Mouse (Mus musculus): ENCODE results near the gene Slc29a1. TPM values are rescaled to one million over a fixed set of nuclear protein-coding genes. Genes with fewer than 3 reads are reported as not detected.

Slc29a1 gene
- polyA plus RNA-seq, 2 experiments = 103 to 122 TPM

DNA sequence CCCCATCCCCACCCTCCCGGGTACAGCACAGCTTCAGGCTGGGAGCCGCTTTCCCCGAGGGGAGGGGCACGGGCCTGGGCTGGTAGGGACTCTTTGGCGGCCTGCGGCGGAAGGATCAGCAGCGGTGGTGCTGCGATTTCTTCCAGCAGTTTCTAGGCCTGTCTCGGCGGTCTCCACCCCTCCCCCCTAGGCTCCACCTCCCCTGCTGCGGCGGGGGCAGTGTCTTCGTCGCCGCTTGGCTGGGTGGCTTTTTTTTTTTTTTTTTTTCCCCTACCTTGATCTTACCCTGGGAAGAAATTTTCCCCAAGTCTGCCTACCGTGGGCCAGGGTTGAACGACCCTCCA lies 25.7 kb downstream of the Slc29a1 start:
- ATAC-seq (ENCODE audit: low FRiP score, low read depth) = peak; percentile 79

DNA sequence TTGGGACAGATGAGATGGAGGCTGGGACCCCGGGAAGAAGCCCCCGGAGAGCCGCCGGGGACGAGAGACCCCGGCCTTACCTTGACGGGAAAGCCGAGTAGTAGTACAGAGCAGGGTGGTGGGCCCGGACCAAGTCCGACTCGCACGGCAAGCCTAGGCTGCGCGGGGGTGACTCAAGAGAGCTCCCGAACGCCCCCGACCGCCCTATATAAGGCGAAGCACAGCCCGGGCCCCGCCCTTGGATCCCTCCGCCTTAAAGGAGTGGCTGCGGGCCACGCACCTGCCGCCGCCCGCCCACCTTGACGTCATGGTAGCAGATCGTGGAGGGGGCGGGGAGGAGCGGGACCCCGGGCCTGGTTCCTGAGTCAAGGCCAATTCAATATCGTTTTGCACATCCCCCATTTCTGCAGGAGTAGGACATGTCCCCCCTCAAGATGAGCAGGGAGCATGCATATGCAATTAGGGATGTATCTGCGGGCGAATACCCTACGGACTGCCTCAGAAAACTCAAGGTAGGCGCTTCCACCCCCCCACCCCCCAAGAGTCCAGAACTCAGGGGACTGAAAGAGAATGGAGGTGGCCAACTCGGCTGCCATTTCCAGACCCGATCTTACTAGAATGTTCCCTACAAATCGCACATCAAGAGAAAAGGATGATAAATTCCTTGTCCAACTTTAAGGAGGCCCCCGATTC lies 26.2 kb downstream of the Slc29a1 start, which contains the start of gene Hsp90ab1:
TSS of gene Hsp90ab1 (minus strand) at position 185 of the 693 bp plus-strand sequence.
- H3K27me3 ChIP-seq (ENCODE audit: control insufficient read depth, insufficient read depth, low read length) = no peaks in the 10 kb centered on the region
- DNase-seq (ENCODE audit: low spot score) = peak; percentile 94
- H3K4me2 ChIP-seq (replicated peaks; ENCODE audit: low read depth, low read length, severe bottlenecking) = peak within 1 kb of the TSS; percentile 73
- WGBS = 3% methylated on average over 41 of the region's 41 CpGs
- no peaks in the 10 kb centered on the region for H3K9me3 ChIP-seq (ENCODE audit: control insufficient read depth, low read length)
- peak within 1 kb of the TSS; percentile 96 for H3K4me3 ChIP-seq (replicated peaks; ENCODE audit: low read length)
- TF ChIP-seq POLR2A (IDR thresholded peaks at IDR 0.05; ENCODE audit: borderline replicate concordance, extremely low read depth, insufficient read depth, insufficient read length) = peak; percentile 98
- peaks cover 10% of the 10 kb centered on the region for H3K4me1 ChIP-seq (ENCODE audit: control insufficient read depth, insufficient read depth, low read length)
- ATAC-seq (ENCODE audit: low FRiP score, low read depth) = peak; percentile 85
- H3K36me3 ChIP-seq (ENCODE audit: control insufficient read depth, insufficient read depth, low read length) = peaks cover 40% of the 10 kb centered on the region
- peak within 1 kb of the TSS; percentile 98 for H3K9ac ChIP-seq (ENCODE audit: low read depth, low read length, severe bottlenecking)
- H3K27ac ChIP-seq (replicated peaks; ENCODE audit: low read depth, low read length) = peak within 1 kb of the TSS; percentile 97

More for the DNA sequence above, 25.7 kb downstream of the Slc29a1 start:
- Histone ChIP-seq H3K4me3 (replicated peaks; ENCODE audit: low read length) (peak overlapping the region; percentile 96), H3K9me3 (ENCODE audit: control insufficient read depth, low read length) (no peaks in the 10 kb centered on the region), H3K27me3 (ENCODE audit: control insufficient read depth, insufficient read depth, low read length) (no peaks in the 10 kb centered on the region), H3K4me1 (ENCODE audit: control insufficient read depth, insufficient read depth, low read length) (peaks cover 10% of the 10 kb centered on the region), H3K4me2 (replicated peaks; ENCODE audit: low read depth, low read length, severe bottlenecking) (peak overlapping the region; percentile 73), H3K9ac (ENCODE audit: low read depth, low read length, severe bottlenecking) (peak overlapping the region; percentile 98), H3K36me3 (ENCODE audit: control insufficient read depth, insufficient read depth, low read length) (peaks cover 35% of the 10 kb centered on the region), H3K27ac (replicated peaks; ENCODE audit: low read depth, low read length) (peak overlapping the region; percentile 97)
- 0% methylated on average over 18 of the region's 18 CpGs for WGBS
- peak; percentile 98 for DNase-seq (ENCODE audit: low spot score)
- no peak for TF ChIP-seq POLR2A (IDR thresholded peaks at IDR 0.05; ENCODE audit: borderline replicate concordance, extremely low read depth, insufficient read depth, insufficient read length)

DNA sequence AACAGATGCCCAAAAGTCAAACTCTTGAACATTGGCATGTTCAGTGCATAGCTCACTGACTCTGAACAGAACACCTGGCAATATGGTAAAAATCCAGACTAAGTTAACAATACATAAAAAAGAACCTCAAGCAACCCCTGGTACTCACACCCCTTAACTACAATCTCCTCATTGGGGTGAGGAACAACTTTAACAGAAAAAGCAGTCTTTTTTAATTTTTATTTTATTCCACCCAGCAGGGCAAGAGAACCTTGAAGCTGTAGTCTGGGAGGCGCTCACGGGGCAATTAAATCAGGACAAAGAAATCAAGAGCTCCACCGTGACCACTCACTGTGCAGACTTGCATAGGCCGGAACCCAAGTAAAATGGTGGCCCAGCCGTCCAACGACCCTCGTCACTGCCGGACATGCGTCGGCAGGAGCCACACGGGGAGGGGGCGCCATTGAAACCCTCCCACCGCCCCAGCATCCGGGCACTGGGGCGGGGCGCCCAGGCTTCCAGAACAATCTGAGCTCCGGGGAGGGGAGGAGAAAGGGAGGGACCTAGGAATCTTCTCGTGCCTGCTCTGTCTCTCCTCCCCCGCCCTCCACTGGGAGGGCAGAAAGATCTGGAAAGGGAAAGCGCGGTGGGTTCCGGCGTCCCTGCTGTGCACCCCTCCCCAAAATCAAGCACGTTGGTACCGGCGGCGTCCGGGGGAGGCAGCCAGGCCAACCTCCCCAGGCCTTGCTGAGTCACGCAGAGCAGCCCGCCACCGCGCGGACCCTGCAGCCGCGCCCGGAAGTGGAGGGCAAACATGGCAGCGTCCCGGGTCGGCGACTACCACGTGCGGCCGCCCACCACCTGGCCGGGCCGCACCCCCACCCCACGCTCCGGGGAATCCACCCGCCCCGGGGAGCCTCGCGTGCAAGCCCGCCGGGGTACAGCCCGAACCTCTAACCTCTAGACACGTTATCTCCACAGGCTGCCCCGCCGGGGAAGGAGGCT lies 27.0 kb downstream of the Slc29a1 start:
- ATAC-seq (ENCODE audit: low FRiP score, low read depth) (peak; percentile 41), DNase-seq (ENCODE audit: low spot score) (peak; percentile 91)
- H3K36me3 ChIP-seq (ENCODE audit: control insufficient read depth, insufficient read depth, low read length) = peaks cover 49% of the 10 kb centered on the region
- TF ChIP-seq POLR2A (IDR thresholded peaks at IDR 0.05; ENCODE audit: borderline replicate concordance, extremely low read depth, insufficient read depth, insufficient read length) = no peak
- H3K4me1 ChIP-seq (ENCODE audit: control insufficient read depth, insufficient read depth, low read length) = peaks cover 10% of the 10 kb centered on the region
- under 1% methylated on average over 38 of the region's 57 CpGs for WGBS
- H3K27ac ChIP-seq (replicated peaks; ENCODE audit: low read depth, low read length) = peak overlapping the region; percentile 97
- peak overlapping the region; percentile 73 for H3K4me2 ChIP-seq (replicated peaks; ENCODE audit: low read depth, low read length, severe bottlenecking)
- H3K9me3 ChIP-seq (ENCODE audit: control insufficient read depth, low read length) = no peaks in the 10 kb centered on the region
- H3K9ac ChIP-seq (ENCODE audit: low read depth, low read length, severe bottlenecking) = peak overlapping the region; percentile 98
- H3K4me3 ChIP-seq (replicated peaks; ENCODE audit: low read length) = peak overlapping the region; percentile 96
- no peaks in the 10 kb centered on the region for H3K27me3 ChIP-seq (ENCODE audit: control insufficient read depth, insufficient read depth, low read length)

DNA sequence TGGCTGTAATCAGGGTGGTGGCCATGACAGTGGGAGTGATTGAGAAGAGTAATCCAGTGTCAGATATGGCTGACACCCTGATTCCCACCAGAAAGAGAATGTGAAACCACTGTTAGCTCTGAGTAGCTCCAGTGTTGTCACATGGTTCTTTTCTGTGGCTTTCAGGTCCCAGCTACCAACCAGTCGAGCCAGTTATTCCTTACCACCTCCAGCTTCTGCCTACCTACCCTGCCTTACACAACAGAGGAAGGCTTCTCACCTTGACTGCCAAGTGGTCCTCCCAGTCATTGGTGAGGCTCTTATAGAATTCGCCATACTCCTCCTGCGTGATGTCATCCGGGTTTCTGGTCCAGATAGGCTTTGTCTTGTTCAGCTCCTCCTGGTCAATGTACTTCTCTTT lies 29.4 kb downstream of the Slc29a1 start:
- no peak overlapping the region for H3K4me3 ChIP-seq (replicated peaks; ENCODE audit: low read length)
- no peak overlapping the region for H3K27ac ChIP-seq (replicated peaks; ENCODE audit: low read depth, low read length)
- no peaks in the 10 kb centered on the region for H3K27me3 ChIP-seq (ENCODE audit: control insufficient read depth, insufficient read depth, low read length)
- H3K9ac ChIP-seq (ENCODE audit: low read depth, low read length, severe bottlenecking) = no peak overlapping the region
- H3K36me3 ChIP-seq (ENCODE audit: control insufficient read depth, insufficient read depth, low read length) = peaks cover 64% of the 10 kb centered on the region
- DNase-seq (ENCODE audit: low spot score) (no peak), ATAC-seq (ENCODE audit: low FRiP score, low read depth) (no peak)
- peaks cover 17% of the 10 kb centered on the region for H3K4me1 ChIP-seq (ENCODE audit: control insufficient read depth, insufficient read depth, low read length)
- WGBS = 84% methylated on average over 4 of the region's 4 CpGs
- TF ChIP-seq POLR2A (IDR thresholded peaks at IDR 0.05; ENCODE audit: borderline replicate concordance, extremely low read depth, insufficient read depth, insufficient read length) = no peak
- H3K9me3 ChIP-seq (ENCODE audit: control insufficient read depth, low read length) = no peaks in the 10 kb centered on the region
- H3K4me2 ChIP-seq (replicated peaks; ENCODE audit: low read depth, low read length, severe bottlenecking) = no peak overlapping the region

DNA sequence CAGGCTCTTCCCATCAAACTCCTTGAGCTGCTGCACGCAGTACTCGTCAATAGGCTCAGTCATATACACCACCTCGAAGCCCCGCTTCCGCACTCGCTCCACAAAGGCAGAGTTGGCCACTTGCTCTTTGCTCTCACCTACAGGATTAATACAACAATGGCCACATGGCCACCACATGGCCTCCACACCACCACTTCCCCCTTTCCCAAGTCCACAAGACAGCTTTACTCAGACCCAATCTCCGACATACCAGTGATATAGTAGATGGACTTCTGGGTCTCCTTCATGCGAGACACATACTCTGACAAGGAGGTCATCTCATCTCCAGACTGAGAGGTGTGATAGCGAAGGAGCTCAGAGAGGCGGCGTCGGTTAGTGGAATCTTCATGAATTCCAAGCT lies 30.4 kb downstream of the Slc29a1 start:
- Histone ChIP-seq H3K4me3 (replicated peaks; ENCODE audit: low read length) (no peak overlapping the region), H3K27me3 (ENCODE audit: control insufficient read depth, insufficient read depth, low read length) (no peaks in the 10 kb centered on the region), H3K9ac (ENCODE audit: low read depth, low read length, severe bottlenecking) (no peak overlapping the region), H3K36me3 (ENCODE audit: control insufficient read depth, insufficient read depth, low read length) (peaks cover 64% of the 10 kb centered on the region), H3K27ac (replicated peaks; ENCODE audit: low read depth, low read length) (no peak overlapping the region), H3K4me1 (ENCODE audit: control insufficient read depth, insufficient read depth, low read length) (peaks cover 18% of the 10 kb centered on the region; the same call in 1 of the 2 replicates), H3K4me2 (replicated peaks; ENCODE audit: low read depth, low read length, severe bottlenecking) (no peak overlapping the region), H3K9me3 (ENCODE audit: control insufficient read depth, low read length) (no peaks in the 10 kb centered on the region)
- ATAC-seq (ENCODE audit: low FRiP score, low read depth) (no peak), DNase-seq (ENCODE audit: low spot score) (no peak)
- WGBS = 83% methylated on average over 12 of the region's 12 CpGs
- TF ChIP-seq POLR2A (IDR thresholded peaks at IDR 0.05; ENCODE audit: borderline replicate concordance, extremely low read depth, insufficient read depth, insufficient read length) = no peak

Data from limb, embryonic 14.5 days (tissue).